Mouse (Mus musculus) kidney, adult 2 months (tissue): ENCODE results near the gene Adra2b.

ENCODE experiments used
- CTCF ChIP-seq: fragments of 200-500 bp; conservative IDR thresholded peaks from 2 replicates; pipeline ENCODE4 v1.5.1; 2011; ENCODE audit warnings: low read depth, mild to moderate bottlenecking, control low read depth, low read length, moderate library complexity, mixed read lengths; ENCODE audit not compliant: insufficient read depth, insufficient read length
- POLR2A ChIP-seq: fragments of 200-500 bp; IDR thresholded peaks from one replicate; pipeline ENCODE4 v1.6.1; 2011; ENCODE audit warnings: low read depth, low read length, control low read depth

DNA sequence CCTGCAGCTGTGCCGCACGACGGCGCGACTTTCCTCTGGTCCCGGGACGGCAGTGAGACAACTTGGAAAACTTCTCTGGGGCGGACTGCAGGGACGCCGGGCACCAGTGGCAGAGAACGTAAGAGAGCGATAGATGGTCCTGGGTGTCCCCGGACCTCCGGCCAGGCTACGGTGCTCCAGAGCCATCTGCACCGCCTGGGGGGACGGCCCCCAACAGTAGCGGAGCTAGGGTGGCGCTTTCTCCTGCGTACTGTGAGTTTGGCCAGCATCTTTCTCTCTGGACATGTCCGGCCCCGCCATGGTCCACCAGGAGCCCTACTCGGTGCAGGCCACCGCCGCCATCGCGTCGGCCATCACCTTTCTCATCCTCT lies 259 bp downstream of the Adra2b start:
- TF ChIP-seq CTCF (no peak), POLR2A (no peak)
